Mouse (Mus musculus) embryonic fibroblast, embryonic 13.5 days (primary cell): ENCODE measurements around the gene Pnkd.

Source experiments
- CTCF ChIP-seq: IDR thresholded peaks from 2 replicates; pipeline ENCODE4 v1.5.1; 2011; ENCODE audit warnings: mild to moderate bottlenecking, control low read depth, low read length, moderate library complexity, borderline replicate concordance; ENCODE audit not compliant: insufficient read depth
- POLR2A ChIP-seq: IDR thresholded peaks from 2 replicates; pipeline ENCODE4 v1.6.1; 2011; ENCODE audit warnings: low read depth, mild to moderate bottlenecking, control low read depth, low read length, moderate library complexity

- TF ChIP-seq POLR2A (no peak), CTCF (no peak)
Measured at GRCm38 (mm10) chr1:74395290-74395689, 110.6 kb downstream of the Pnkd start.
